Mouse (Mus musculus): ENCODE measurements around the gene Scaper. TPM values are rescaled to one million over a fixed set of nuclear protein-coding genes. Genes with fewer than 3 reads are reported as not detected.

The Scaper gene
- total and polyA plus RNA-seq, 2 experiments from 2014 or later, result 6.5 to 8.9 TPM

DNA sequence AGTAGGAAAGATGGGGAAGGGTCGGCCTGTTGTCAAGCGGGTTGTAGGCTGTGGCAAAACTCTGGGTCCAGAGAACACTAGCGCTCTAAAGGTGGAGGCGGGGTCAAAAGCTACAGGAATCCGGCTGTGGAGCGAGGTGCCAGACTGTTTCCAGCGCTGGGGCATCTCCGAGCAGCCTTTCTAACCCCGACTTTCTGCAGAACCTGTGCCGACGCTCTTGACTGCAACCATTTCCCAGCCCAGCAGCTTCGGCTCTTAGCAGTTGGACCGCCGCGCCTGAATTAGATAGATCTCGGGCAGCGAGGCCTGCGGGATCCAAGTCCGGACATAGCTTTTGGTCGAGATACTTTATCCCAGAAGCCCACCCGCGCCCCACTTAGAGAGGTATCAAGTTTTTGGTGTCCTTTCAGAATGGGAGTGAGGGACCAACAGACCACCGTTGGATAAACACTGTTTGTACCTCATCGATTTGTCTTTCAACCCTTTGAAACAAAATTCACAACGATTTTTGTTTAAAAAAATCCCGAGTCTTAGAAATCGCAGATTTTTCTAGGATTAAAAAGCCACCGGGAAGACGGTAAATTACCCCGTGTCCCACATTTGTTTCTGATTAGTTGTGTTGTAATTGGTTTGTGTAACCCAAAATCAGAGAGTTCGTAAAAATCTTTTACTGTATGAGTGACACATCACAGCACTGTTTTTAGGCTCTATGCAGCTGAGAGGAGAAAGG, 398.1 kb downstream of the Scaper start:
- Histone ChIP-seq H3K9me3 (replicated peaks; ENCODE audit: control insufficient read depth, low read length) (no peaks in the 10 kb centered on the region), H3K27me3 (ENCODE audit: control insufficient read depth, insufficient read depth, low read length) (peaks cover 89% of the 10 kb centered on the region), H3K36me3 (replicated peaks; ENCODE audit: control insufficient read depth, insufficient read depth, low read length) (no peaks in the 10 kb centered on the region), H3K4me3 (ENCODE audit: low read depth, low read length) (0 out of 2 replicates have a peak overlapping the region, but pooled peaks have one; percentile 1), H3K4me1 (ENCODE audit: control insufficient read depth, insufficient read depth) (peaks cover 8% of the 10 kb centered on the region; the same call in 1 of the 2 replicates), H3K27ac (ENCODE audit: low read depth) (no peak overlapping the region), H3K9ac (replicated peaks; ENCODE audit: low read depth, low read length) (no peak overlapping the region), H3K4me2 (ENCODE audit: low read depth, low read length) (no peak overlapping the region)
- WGBS, result 3% methylated on average over 31 of the region's 31 CpGs
- no peak for DNase-seq (ENCODE audit: low spot score)
- no peak for ATAC-seq (ENCODE audit: insufficient read depth, low read depth)
- TF ChIP-seq CTCF (IDR thresholded peaks at IDR 0.05; ENCODE audit: low read depth), result no peak
- no peak for TF ChIP-seq EP300 (IDR thresholded peaks at IDR 0.05; ENCODE audit: low read depth)

- WGBS, result 19% methylated on average over 1 of the region's 1 CpGs
- Histone ChIP-seq H3K9me3 (replicated peaks; ENCODE audit: control insufficient read depth, low read length) (no peaks in the 10 kb centered on the region), H3K4me1 (ENCODE audit: control insufficient read depth, insufficient read depth) (peaks cover 8% of the 10 kb centered on the region; the same call in 1 of the 2 replicates), H3K27ac (ENCODE audit: low read depth) (no peak overlapping the region), H3K36me3 (replicated peaks; ENCODE audit: control insufficient read depth, insufficient read depth, low read length) (no peaks in the 10 kb centered on the region), H3K4me2 (ENCODE audit: low read depth, low read length) (no peak overlapping the region), H3K27me3 (ENCODE audit: control insufficient read depth, insufficient read depth, low read length) (peaks cover 81% of the 10 kb centered on the region), H3K4me3 (ENCODE audit: low read depth, low read length) (no peak overlapping the region), H3K9ac (replicated peaks; ENCODE audit: low read depth, low read length) (no peak overlapping the region)
- TF ChIP-seq EP300 (IDR thresholded peaks at IDR 0.05; ENCODE audit: low read depth), result no peak
- ATAC-seq (ENCODE audit: insufficient read depth, low read depth) (no peak), DNase-seq (ENCODE audit: low spot score) (no peak)
These were observed 398.9 kb downstream of the Scaper start for GRCm38 (mm10) chr9:55539006-55539405.

DNA sequence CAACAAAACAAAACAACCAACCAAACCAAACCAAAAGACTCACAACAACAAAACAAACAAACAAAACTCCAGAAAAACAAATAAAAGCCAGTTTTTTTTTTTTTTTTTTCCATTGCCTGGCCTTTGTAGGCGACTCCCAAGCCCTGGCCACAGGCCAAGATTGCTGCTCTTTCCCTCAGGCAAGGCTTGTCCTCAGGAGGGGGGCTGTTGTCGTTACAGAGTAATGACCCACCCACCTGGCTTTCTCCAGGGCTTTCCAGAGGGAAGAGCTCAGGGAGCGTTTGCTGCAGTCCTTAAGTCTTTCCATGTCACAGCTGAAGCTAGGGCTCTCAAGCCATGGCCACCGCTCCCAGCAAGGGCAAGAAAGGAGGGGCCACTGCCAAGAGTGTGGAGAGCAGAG, 399.5 kb downstream of the Scaper start, which contains the start of gene Isl2:
TSS of gene Isl2 (plus strand) at position 296 of the 400 bp plus-strand sequence.
- H3K4me3 ChIP-seq (ENCODE audit: low read depth, low read length), result no peak within 1 kb of the TSS
- 10% methylated on average over 4 of the region's 4 CpGs for WGBS
- H3K9ac ChIP-seq (replicated peaks; ENCODE audit: low read depth, low read length), result no peak within 1 kb of the TSS
- no peaks in the 10 kb centered on the region for H3K36me3 ChIP-seq (replicated peaks; ENCODE audit: control insufficient read depth, insufficient read depth, low read length)
- DNase-seq (ENCODE audit: low spot score) (no peak), ATAC-seq (ENCODE audit: insufficient read depth, low read depth) (no peak)
- peaks cover 74% of the 10 kb centered on the region for H3K27me3 ChIP-seq (ENCODE audit: control insufficient read depth, insufficient read depth, low read length)
- H3K4me1 ChIP-seq (ENCODE audit: control insufficient read depth, insufficient read depth), result peaks cover 8% of the 10 kb centered on the region; the same call in 1 of the 2 replicates
- H3K9me3 ChIP-seq (replicated peaks; ENCODE audit: control insufficient read depth, low read length), result no peaks in the 10 kb centered on the region
- H3K27ac ChIP-seq (ENCODE audit: low read depth), result no peak within 1 kb of the TSS
- TF ChIP-seq CTCF (IDR thresholded peaks at IDR 0.05; ENCODE audit: low read depth) (no peak), EP300 (IDR thresholded peaks at IDR 0.05; ENCODE audit: low read depth) (no peak)
- no peak within 1 kb of the TSS for H3K4me2 ChIP-seq (ENCODE audit: low read depth, low read length)

DNA sequence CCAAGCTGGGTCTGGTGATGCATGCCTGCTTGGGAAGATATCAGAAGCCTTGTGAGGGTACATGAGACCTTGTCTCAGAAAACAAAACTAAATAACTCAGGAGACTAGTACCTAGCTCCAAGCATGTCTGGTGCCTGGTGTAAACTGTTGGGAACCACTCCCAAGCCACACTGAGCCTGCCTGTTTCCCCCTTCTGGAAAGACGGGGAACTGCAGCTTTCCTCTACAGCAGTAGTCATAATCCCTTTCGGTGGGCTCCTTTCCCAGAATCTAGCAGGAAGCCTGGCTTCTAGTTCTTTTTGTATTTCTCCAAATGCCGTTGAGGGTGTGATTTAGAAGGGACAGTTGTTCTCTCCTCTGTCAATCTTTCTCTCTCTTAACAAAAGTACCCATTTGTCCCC, 402.0 kb downstream of the Scaper start:
- Histone ChIP-seq H3K27me3 (ENCODE audit: control insufficient read depth, insufficient read depth, low read length) (peaks cover 50% of the 10 kb centered on the region), H3K27ac (ENCODE audit: low read depth) (no peak overlapping the region), H3K4me1 (ENCODE audit: control insufficient read depth, insufficient read depth) (no peaks in the 10 kb centered on the region; the same call in 1 of the 2 replicates), H3K9ac (replicated peaks; ENCODE audit: low read depth, low read length) (no peak overlapping the region), H3K4me2 (ENCODE audit: low read depth, low read length) (no peak overlapping the region), H3K4me3 (ENCODE audit: low read depth, low read length) (no peak overlapping the region), H3K36me3 (replicated peaks; ENCODE audit: control insufficient read depth, insufficient read depth, low read length) (no peaks in the 10 kb centered on the region), H3K9me3 (replicated peaks; ENCODE audit: control insufficient read depth, low read length) (no peaks in the 10 kb centered on the region)
- DNase-seq (ENCODE audit: low spot score) (no peak), ATAC-seq (ENCODE audit: insufficient read depth, low read depth) (no peak)
- no peak for TF ChIP-seq EP300 (IDR thresholded peaks at IDR 0.05; ENCODE audit: low read depth)
- peak; percentile 87 for TF ChIP-seq CTCF (IDR thresholded peaks at IDR 0.05; ENCODE audit: low read depth)
- 18% methylated on average over 3 of the region's 3 CpGs for WGBS

- 42% methylated on average over 4 of the region's 4 CpGs for WGBS
- Histone ChIP-seq H3K4me1 (ENCODE audit: control insufficient read depth, insufficient read depth) (no peaks in the 10 kb centered on the region), H3K4me2 (ENCODE audit: low read depth, low read length) (no peak overlapping the region), H3K27me3 (ENCODE audit: control insufficient read depth, insufficient read depth, low read length) (no peaks in the 10 kb centered on the region), H3K9ac (replicated peaks; ENCODE audit: low read depth, low read length) (no peak overlapping the region), H3K4me3 (ENCODE audit: low read depth, low read length) (no peak overlapping the region), H3K36me3 (replicated peaks; ENCODE audit: control insufficient read depth, insufficient read depth, low read length) (no peaks in the 10 kb centered on the region), H3K9me3 (replicated peaks; ENCODE audit: control insufficient read depth, low read length) (no peaks in the 10 kb centered on the region), H3K27ac (ENCODE audit: low read depth) (no peak overlapping the region)
- TF ChIP-seq EP300 (IDR thresholded peaks at IDR 0.05; ENCODE audit: low read depth) (no peak), CTCF (IDR thresholded peaks at IDR 0.05; ENCODE audit: low read depth) (peak; percentile 28)
- DNase-seq (ENCODE audit: low spot score) (no peak), ATAC-seq (ENCODE audit: insufficient read depth, low read depth) (no peak)
These were observed 412.2 kb downstream of the Scaper start for GRCm38 (mm10) chr9:55525716-55526115.
